Mouse (Mus musculus) midbrain, embryonic 14.5 days (tissue): ENCODE results near the gene Tmem28. TPM values are rescaled to one million over a fixed set of nuclear protein-coding genes. Genes with fewer than 3 reads are reported as not detected.

ENCODE experiments used
- ATAC-seq: fragments of 200-750 bp; cut with Nextera tagmentation; 2 replicates; pipeline ENCODE4 v1.8.0; 2017; ENCODE audit warnings: moderate number of reproducible peaks, moderate library complexity; ENCODE audit not compliant: low FRiP score, low TSS enrichment
- DNase-seq: peaks from one replicate; pipeline ENCODE4 v3.0.0-alpha.2; 2015
- H3K27ac ChIP-seq: fragments of 300-500 bp; sonication (generic); replicated peaks from 2 replicates; pipeline ENCODE4 v1.5.1; 2014; ENCODE audit warnings: mild to moderate bottlenecking, low read depth, low read length, moderate library complexity
- H3K27me3 ChIP-seq: fragments of 300-500 bp; sonication (generic); 2 replicates; pipeline ENCODE4 v1.6.1; 2014; ENCODE audit warnings: low read length, control low read depth, mixed read lengths; ENCODE audit not compliant: control insufficient read depth, insufficient read depth
- H3K36me3 ChIP-seq: fragments of 300-500 bp; sonication (generic); 2 replicates; pipeline ENCODE4 v1.6.1; 2014; ENCODE audit warnings: low read length, control low read depth; ENCODE audit not compliant: control insufficient read depth, insufficient read depth
- H3K4me1 ChIP-seq: fragments of 300-500 bp; sonication (generic); 2 replicates; pipeline ENCODE4 v1.6.1; 2014; ENCODE audit warnings: mild to moderate bottlenecking, antibody characterized with exemption, low read length, control low read depth; ENCODE audit not compliant: control insufficient read depth, insufficient read depth
- H3K4me2 ChIP-seq: fragments of 300-500 bp; sonication (generic); 2 replicates; pipeline ENCODE4 v1.6.1; 2014; ENCODE audit warnings: mild to moderate bottlenecking, low read length, moderate library complexity
- H3K4me3 ChIP-seq: fragments of 300-500 bp; sonication (generic); replicated peaks from 2 replicates; pipeline ENCODE4 v1.5.1; 2014; ENCODE audit warnings: low read depth, low read length
- H3K9ac ChIP-seq: fragments of 300-500 bp; sonication (generic); replicated peaks from 2 replicates; pipeline ENCODE4 v1.6.1; 2014; ENCODE audit warnings: mild to moderate bottlenecking, low read length, moderate library complexity
- H3K9me3 ChIP-seq: fragments of 300-500 bp; sonication (generic); 2 replicates; pipeline ENCODE4 v1.6.1; 2016; ENCODE audit warnings: low read length, control low read depth, mixed read lengths; ENCODE audit not compliant: control insufficient read depth
- WGBS: fragments of 180-500 bp; shearing (Covaris S2); extraction: QIAGEN DNeasy Blood & Tissue Kit; methylation state at CpG from one replicate; pipeline ENCODE4 v1.1.7; 2014; 5-methylcytosine and 5-hydroxymethylcytosine counted together
- polyA plus RNA-seq: library from polyadenylated mRNA; unstranded; fragments of >200 nt; fragmentation: Nextera tagmentation; extraction: Ambion mirVana; gene quantifications from 2 replicates; pipeline ENCODE4 v1.2.1, GENCODE M21; 2014

The Tmem28 gene
- polyA plus RNA-seq, 1 experiment from 2014 or later = 2.2 TPM

DNA sequence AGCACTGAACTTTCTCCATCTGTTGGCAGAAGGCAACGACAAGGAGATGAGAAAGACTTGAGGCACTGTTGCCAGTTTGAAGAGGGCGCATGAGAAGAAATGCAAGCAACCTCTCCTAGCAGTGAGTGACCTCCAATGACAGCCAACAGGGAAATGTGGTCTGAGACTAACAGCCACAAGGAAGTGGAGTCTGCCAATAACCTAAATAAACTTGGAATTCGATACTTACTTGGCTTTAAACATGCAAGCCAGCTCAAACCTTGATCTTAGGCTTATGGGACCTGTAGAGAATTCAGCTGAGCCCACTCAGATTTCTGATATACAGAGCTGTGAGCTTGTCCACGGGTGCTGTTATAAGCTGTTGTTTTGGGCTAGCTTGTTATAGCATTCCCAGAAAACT, 51.4 kb downstream of the Tmem28 start:
- ATAC-seq (no peak), DNase-seq (no peak)
- H3K27me3 ChIP-seq = no peaks in the 10 kb centered on the region
- 82% methylated on average over 4 of the region's 4 CpGs for WGBS
- H3K4me1 ChIP-seq = no peaks in the 10 kb centered on the region
- no peak overlapping the region for H3K4me3 ChIP-seq
- no peaks in the 10 kb centered on the region for H3K9me3 ChIP-seq
- H3K4me2 ChIP-seq = no peak overlapping the region
- H3K9ac ChIP-seq = no peak overlapping the region
- H3K36me3 ChIP-seq = no peaks in the 10 kb centered on the region
- no peak overlapping the region for H3K27ac ChIP-seq

DNA sequence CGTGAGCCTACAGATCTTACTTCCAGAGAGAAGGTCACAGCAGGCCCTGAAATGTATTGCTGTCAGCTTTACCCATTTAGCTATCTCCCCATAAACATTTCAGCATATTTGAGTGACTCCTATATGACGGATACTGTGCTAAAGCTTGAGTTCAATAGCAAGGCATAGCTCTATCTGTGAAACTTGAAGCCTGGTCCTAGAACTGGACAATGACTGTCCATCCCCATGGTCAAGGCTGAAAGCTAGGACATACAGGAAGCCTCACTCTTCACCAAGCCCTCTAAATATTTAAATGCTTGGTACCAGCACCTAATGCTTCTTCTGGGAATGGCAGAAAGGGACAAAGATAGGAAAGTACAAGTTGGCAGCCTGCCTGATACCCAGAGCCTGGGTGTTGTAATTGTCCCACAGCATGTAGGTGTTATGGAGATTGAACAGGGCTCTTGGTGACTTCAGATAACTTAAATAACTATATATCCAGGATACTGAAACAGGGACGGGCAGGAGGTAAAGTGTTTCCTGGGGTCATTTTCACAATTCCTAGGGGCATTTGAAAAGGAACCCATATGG, 51.9 kb downstream of the Tmem28 start:
- H3K36me3 ChIP-seq = no peaks in the 10 kb centered on the region
- no peak overlapping the region for H3K4me3 ChIP-seq
- no peaks in the 10 kb centered on the region for H3K9me3 ChIP-seq
- ATAC-seq = no peak
- H3K4me1 ChIP-seq = no peaks in the 10 kb centered on the region
- no peak overlapping the region for H3K4me2 ChIP-seq
- no peak overlapping the region for H3K9ac ChIP-seq
- no peaks in the 10 kb centered on the region for H3K27me3 ChIP-seq
- WGBS = 82% methylated on average over 3 of the region's 3 CpGs
- no peak for DNase-seq
- no peak overlapping the region for H3K27ac ChIP-seq

DNA sequence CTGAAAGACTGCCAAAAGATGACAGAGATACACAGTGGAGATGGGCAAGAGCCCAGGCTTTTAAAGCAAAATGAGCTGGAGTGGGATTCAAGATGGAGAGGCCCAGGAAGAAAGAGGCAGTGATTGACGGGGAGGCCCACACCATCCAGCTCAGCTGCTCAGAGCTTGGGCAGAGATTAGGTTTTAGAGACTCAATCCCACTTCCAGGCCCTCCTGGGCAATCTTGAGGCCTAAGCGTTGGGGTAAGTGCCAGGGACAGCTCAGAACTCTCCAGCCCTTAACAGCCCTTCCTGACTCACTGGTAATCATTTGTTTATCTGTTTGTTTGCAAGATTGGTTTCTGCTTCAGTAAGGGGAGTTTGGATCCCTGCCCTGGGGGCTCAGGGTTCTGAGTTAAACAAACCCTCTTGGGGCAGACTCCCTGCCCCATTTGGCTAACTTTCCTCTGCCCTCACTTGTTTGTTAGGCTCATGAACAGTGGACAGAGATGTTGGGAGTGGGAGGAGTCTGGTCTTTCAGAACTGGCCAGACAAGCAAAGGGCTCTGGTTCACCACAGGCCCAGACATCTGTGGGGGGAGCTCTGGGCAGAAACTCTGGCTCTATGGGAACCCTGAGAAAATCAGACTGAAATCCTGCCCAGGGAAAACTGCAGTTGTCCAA, 52.6 kb downstream of the Tmem28 start:
- H3K36me3 ChIP-seq = no peaks in the 10 kb centered on the region
- 67% methylated on average over 2 of the region's 2 CpGs for WGBS
- H3K9ac ChIP-seq = no peak overlapping the region
- H3K27me3 ChIP-seq = no peaks in the 10 kb centered on the region
- no peak overlapping the region for H3K4me3 ChIP-seq
- no peak overlapping the region for H3K4me2 ChIP-seq
- DNase-seq = no peak
- H3K4me1 ChIP-seq = no peaks in the 10 kb centered on the region
- H3K27ac ChIP-seq = no peak overlapping the region
- H3K9me3 ChIP-seq = no peaks in the 10 kb centered on the region
- ATAC-seq = no peak

DNA sequence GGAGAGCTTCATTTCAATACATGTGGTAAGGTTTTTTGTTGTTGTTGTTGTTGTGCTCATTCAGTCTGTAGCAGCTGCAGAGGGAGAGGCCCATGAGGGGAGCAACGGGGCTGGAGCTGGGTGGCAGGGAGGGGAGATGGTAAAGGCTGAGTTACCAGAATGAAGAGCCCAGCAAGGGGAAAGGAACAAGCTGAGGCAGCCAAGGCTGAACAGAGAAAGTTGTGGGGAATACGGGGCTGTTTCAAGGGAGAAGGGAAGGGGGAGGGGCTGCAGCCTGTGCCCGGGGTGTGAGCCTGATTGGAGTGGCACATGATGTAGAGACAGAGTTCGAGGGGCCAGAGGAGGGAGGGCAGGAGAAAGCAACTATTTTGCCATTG, 53.1 kb downstream of the Tmem28 start:
- 37% methylated on average over 4 of the region's 4 CpGs for WGBS
- no peak for ATAC-seq
- H3K27me3 ChIP-seq = no peaks in the 10 kb centered on the region

DNA sequence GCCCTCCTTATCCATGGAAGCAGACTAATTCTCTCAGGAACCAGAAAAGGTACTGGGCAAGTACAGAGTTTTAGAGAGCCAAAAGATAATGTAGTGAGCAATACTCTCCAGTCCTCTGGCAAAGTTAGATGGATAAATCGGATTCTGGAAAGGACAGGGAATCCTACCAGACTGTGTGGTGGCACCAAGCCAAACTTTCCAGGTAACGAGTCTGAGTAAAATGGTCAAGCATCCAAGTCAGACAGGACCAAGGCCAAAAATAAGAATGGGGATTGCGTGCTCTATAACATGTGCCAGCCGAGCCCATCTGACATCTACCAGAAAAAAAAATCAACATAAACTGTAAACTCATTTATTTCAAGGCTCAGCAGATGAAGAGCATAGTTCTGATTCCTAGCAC, 56.0 kb downstream of the Tmem28 start:
- H3K4me2 ChIP-seq = no peak overlapping the region
- ATAC-seq (no peak), DNase-seq (no peak)
- no peak overlapping the region for H3K4me3 ChIP-seq
- H3K4me1 ChIP-seq = no peaks in the 10 kb centered on the region
- no peaks in the 10 kb centered on the region for H3K9me3 ChIP-seq
- no peak overlapping the region for H3K9ac ChIP-seq
- no peaks in the 10 kb centered on the region for H3K27me3 ChIP-seq
- no peak overlapping the region for H3K27ac ChIP-seq
- H3K36me3 ChIP-seq = no peaks in the 10 kb centered on the region
- 85% methylated on average over 4 of the region's 4 CpGs for WGBS

More for the DNA sequence above, 53.1 kb downstream of the Tmem28 start:
- DNase-seq = no peak
- H3K4me3 ChIP-seq = no peak overlapping the region
- no peak overlapping the region for H3K9ac ChIP-seq
- no peaks in the 10 kb centered on the region for H3K36me3 ChIP-seq
- no peak overlapping the region for H3K27ac ChIP-seq
- no peaks in the 10 kb centered on the region for H3K9me3 ChIP-seq
- H3K4me2 ChIP-seq = no peak overlapping the region
- H3K4me1 ChIP-seq = no peaks in the 10 kb centered on the region

DNA sequence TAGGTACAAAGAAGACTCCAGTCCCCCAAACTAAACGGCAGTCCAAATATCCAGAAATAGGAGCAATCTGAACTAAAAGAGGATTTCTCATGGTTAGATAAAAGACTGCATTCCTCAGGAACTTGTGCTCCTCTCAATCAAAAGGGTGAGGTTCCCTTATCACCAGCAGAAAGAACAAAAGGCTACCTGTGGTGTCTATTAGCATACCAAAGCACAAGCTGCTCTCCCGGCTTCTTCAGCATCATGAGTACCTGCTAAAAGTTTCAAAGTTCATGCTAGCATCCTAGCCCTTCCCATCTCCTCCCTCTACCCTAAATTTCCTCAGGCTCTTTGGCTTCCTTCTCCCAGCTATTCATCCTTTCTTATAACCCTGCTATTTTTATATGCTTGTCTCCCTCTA, 62.6 kb downstream of the Tmem28 start:
- H3K27ac ChIP-seq = no peak overlapping the region
- 34% methylated on average over 2 of the region's 2 CpGs for WGBS
- H3K4me3 ChIP-seq = no peak overlapping the region
- H3K9me3 ChIP-seq = no peaks in the 10 kb centered on the region
- no peak overlapping the region for H3K4me2 ChIP-seq
- ATAC-seq (no peak), DNase-seq (no peak)
- no peak overlapping the region for H3K9ac ChIP-seq
- no peaks in the 10 kb centered on the region for H3K36me3 ChIP-seq
- H3K27me3 ChIP-seq = no peaks in the 10 kb centered on the region
- H3K4me1 ChIP-seq = no peaks in the 10 kb centered on the region

Other genes starting within 250 kb of the Tmem28 start
- gene Eda, start 154.6 kb downstream of the Tmem28 start, polyA plus RNA-seq = 1.4 and 2.1 TPM in 2 replicates